Mouse (Mus musculus): ENCODE data around the gene Aurkaip1.

GRCm38 (mm10) chr4:155785819-155786218 is 45.3 kb upstream of the Aurkaip1 start, which contains the start of gene Tmem88b:
- TF ChIP-seq CTCF (IDR thresholded peaks at IDR 0.05; ENCODE audit: extremely low read depth, insufficient read depth, low read length) (no peak), POLR2A (IDR thresholded peaks at IDR 0.05; ENCODE audit: extremely low read depth, insufficient read depth, low read length) (peak; percentile 42; the same call in 1 of the 2 replicates)
